Mouse (Mus musculus) right cerebral cortex, postnatal 4 days (tissue): ENCODE measurements around the gene Selenop.

Source experiments
- DNase-seq: peaks from one replicate; pipeline ENCODE4 v3.0.0-alpha.2; 2022

The Selenop gene

DNA sequence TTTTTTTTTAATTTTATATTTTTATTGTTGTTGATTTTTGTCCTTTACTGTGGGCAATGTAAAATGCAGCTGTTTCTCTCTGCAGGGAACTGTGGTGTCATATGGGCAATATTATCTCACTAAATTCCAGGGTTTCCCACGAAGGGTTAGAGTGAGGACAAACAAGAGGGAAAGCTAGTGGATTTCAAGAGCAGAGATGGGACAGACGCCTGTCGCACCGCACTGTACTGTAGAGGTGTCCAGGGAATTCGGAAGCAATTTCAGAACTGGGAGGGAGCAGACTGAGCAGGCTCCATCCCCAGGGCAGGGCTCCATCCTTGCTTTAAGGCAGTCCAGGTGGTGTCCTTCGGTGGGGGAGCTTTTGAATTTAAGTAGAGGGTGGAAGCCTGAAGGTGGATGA, 2.9 kb downstream of the Selenop start:
- DNase-seq, result no peak

DNA sequence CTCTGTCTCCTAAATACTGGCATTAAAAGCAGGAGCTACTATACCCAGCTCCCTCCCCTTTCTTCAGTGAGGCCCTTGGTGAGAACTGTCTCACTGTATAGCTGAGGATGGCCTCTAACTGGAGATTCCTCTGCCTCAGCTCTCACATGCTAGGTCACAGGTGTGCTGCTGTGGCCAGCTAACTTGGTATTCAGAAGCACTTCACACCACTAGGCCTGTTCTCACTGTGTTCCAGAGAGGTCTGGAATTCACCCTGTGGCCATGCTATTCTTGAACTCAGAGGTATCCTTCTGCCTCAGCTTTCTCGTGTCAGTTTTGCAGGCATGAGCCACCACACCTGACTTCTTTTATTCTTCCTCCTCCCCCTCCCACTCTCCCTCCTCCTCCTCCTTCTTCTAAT, 4.8 kb downstream of the Selenop start:
- no peak for DNase-seq

DNA sequence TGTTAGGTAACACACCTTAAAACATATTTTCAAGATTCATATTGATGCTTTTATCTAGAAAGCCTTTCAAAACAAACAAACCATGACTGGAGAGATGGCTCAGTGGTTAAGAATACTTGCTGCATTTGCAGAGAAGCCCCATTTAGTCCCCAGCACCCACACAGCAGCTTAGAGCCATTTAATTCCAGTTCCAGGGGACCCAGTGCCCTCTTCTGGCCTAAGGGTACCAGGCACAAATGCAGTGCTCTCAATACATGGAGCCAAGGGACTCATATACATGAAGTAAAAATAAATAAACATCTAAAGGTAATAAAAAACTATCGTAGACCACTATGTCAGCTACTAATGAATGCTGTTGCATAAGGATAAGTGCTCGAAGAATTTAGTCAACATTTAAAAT, 9.0 kb downstream of the Selenop start:
- DNase-seq, result no peak

DNA sequence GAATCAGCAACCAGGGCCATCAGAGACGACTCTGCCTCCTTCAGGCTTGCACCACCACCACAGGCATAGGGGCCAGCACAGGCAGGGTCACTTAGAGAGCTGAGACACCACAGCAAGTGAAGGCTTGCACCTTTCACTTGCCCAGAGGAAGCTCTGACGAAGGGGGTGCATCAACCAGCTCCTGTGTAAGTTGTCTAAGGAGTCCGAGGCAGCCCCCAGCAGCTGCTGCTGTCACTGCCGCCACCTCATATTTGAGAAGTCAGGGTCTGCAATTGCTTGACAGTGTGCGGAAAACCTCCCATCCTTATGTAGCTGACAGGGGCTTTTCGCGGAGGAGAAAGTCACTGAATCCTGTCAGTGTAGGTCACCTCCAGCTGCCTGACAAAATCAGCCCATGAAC, 10.9 kb downstream of the Selenop start:
- DNase-seq, result no peak

DNA sequence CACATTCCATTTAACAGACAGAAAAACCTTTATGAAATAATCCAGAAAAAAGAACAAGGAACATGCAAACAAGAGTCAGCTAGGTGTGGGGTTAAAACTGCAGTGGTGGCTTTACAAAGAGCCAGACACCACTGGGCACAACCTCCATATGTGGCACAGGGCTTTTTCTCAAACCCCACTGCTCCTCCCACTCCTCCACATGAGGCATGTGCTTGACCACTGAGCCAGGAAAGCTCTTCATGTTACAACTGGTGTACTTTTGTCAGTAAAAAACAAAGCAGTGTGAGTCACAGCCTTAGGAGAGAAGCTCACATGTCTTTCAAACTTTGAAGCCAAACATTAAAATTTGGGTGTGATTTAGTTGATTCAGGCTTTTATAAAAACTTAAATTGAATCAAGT, 12.9 kb downstream of the Selenop start:
- DNase-seq, result no peak

DNA sequence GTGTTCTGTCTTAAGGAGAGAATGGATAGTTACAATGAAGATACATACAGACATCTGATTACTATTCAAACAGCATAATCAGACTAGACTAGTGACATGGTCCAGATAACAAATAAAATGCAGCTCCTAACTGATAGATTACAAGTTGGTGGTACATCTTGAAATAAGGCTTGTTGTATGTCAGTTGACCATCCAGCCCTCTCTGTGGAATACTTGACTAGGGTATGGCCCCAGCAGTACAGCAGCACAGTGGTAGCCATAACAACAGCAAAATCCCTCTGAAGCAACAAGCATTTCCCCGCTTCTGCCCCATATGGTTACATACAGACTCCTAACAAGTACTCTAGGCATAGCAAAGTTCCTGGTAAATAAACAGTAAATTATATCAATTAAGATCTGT, 13.4 kb downstream of the Selenop start:
- DNase-seq, result no peak

DNA sequence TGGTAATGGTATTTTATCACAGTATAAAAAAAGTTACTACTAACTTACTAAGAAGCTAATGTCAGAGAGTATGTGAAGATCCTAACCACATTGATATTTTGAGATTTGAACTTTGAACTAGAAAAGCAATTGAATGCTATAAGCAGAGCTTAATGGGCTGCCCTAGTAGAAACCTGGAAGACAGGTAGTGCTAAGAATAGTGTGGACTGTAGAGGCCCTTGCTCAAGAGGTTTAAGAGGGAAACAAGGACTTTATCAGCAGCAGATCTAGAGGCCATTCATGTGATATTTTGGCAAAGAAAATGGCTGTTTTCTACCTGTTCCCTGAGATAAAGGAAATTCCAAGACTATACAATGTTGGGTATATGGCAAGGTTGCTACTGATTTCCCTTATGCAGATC, 17.7 kb downstream of the Selenop start:
- no peak for DNase-seq

DNA sequence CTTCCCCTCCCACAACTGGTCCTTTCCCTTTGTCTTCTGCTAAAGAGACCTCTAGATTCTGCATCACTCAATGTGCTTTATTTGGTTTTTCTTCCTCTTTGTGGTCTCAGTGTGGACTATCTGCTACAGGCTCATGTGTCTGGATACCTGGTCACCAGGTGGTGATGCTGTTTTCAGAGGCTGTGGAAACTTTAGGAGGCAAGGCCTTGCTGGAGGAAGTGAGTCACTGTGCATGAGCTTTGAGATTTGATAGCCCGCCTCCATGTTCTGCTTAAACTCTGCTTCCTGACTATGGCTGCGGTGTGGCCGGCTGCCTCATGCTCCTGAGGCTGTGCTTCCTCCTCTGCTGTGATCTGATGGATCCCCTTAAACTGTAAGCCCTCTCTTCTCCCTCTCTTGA, 22.1 kb downstream of the Selenop start:
- no peak for DNase-seq

DNA sequence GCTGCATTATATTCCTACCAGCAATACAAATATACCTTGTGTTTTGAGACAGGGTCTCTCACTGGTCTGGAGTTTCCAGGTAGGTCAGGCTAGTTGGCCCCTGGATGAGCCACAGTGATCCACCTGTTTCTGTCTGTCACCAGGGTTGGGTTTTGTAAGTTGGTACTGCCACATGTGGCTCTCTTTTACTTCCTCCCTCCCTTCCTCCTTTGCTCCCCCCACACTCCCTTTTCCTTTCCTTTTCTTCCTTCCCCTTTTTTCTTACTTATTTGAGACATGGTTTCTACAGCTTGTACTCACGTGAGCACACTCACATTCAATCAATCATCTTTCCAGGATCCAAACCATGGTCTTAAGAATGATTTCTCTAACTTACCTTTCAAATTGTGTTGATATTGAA, 25.1 kb downstream of the Selenop start:
- DNase-seq, result no peak

DNA sequence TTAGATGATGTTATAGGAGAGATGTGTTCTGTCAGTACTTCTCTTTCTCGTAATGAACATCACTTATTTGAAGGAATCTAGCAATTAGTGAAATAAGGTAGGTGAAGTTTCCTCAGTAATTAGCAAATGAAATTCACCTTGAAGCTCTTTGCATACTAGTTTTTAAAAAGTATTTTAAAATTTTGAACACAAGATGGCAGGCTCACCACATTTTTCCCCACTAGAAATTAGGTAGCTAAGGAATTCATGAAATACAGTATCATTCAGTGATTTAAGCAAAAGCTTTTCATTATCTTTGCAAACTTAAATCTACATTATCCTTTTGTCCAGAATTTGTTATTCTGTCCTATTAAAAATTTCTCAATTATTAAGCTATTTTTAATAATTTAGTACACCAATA, 27.6 kb downstream of the Selenop start:
- no peak for DNase-seq

DNA sequence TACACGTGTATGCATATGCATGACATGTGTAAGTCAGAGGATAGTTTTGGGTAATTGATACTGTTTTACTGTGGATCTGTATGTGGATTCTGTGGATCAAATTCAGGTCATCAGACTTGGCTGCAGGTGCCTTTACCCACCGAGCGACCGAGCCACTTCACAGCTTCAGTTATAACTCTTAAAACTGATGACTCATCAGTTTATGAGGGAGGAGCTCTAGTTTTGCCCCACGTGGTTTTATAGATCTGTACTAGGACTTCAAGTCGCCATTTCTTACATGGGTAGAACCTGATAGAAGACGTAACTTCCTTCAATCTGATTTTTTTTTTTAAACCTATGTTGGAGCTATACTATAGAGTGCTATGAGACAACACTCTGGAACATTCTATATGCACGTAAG, 29.3 kb downstream of the Selenop start:
- DNase-seq, result no peak

DNA sequence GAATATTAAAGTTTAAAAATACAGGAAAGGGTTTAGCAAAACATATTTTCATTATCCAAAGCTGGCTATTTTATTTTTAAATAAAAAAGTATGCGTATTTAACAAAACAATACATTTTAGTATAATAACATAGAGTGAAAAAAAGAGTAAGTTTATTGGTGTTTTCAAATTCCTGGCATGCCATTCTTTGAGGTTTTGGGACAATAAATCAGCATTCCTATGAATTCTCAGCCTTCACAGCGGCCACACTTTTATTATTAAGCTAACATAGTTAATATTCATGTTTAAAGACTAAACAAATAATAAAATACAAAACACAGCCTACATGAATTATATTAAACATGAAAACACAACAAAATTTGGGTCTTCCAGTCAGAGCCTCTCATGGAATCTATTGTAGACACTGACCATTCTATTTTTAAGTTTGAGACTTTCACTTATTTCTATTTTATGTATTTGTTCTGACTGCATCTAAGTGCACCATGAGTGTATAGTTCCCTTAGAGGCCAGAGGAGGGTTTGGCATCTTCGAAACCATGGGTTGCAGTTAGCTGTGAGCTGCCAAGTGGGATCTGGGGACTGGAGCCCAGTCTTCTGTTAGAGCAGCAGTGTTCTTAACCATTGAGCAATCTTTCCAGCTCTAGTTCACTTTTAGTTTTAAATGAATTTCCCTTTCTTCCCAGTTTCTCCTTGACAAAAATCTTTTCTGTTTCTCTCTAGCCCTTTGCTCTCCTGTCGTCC, 32.2 kb downstream of the Selenop start:
- no peak for DNase-seq

DNA sequence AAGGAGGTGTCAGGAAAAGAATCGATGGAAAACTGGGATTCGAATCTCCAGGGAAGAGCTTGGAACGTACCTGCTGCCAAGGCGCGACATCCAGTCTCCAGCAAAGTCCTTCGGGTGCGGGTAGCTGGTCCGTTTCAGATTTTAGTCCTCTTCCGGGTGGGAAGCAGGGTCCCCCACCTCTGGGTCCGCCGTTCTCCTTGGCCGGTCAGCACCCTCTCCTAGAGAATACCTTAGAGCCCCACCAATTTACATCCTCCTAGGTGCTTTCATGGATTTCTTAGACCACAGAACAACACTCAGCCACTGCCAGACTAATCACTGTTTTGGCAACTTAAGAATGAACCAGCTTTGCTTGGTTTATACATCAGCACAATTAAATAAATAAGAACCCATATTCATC, 35.1 kb downstream of the Selenop start, which contains the start of gene Ccdc152:
Gene Ccdc152 (minus strand): TSS at position 101 of the 400 bp plus-strand sequence.
- no peak for DNase-seq

DNA sequence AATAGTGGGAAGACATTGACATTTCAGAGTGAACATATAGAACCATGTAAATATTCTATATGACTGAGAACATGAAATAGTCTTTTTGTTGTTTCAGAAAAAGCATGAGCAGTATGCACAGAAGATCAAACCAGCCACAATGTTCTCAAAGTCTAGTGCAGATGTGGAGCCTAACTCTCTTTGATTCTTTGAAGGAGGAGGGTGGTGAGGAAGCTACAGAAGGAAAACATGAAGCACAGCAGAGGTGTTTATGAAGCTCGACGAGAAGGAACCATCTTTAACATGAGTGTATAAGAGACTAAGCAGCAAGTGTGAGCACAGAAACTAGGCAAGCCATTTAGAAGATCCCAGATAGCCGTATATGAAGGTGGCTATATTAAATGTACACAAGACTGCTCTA, 41.5 kb downstream of the Selenop start:
- DNase-seq, result no peak

DNA sequence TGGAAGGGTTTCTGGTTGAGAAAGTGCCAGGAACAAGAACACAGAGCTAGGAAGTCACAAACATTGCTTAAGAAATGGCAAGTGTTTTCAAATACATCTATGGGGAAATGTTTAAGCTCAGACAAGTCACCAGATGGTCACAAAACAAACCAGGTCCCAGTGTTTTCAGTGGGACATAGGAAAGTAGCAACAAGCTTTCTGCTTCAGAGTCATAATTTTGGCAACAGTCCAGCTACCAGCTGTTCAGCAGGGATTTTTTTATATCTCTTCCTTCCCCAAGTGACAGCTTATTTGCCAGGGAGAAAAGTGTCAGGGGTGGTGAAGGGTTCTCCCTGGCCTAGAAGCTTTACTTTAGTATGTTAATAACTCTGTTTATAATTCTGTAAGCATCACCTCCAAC, 44.6 kb downstream of the Selenop start:
- no peak for DNase-seq

DNA sequence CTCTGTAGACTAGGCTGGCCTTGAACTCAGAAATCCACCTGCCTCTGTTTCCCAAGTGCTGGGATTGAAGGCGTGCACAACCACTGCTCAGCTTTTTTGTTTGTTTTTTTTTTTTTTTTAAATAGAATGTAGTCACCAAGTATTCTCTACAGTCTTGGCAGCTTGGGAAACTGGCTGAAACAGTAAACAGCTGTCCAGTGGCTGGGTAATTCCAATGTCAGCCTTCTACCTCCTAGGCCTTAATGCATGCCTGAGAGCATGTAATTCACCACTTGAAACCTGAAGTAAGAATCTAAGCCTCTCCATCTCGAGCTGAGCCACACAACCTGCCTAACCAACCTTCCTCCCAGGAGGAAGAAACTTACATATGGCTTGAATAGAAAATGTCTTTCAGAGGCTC, 48.3 kb downstream of the Selenop start:
- DNase-seq, result no peak

DNA sequence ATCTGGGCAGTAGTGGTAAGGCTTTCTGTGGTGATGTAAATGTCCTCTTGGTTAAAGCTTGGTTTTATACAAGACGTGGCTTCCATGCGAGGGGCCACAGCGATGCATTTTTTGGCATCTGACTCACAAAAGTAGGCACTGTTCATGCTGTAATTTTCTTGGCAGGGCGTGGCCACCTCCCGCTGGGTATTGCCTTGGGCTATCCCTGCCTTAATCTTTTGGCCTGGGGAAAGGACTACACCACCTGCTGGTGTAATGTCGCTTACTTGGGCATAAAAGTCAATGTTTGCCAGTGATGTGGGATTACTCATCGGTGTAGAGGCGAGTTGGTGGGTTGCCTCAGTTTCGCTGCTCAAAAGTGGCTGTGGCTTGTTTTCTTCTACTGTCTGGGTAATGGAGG, 51.6 kb downstream of the Selenop start:
- DNase-seq, result no peak

DNA sequence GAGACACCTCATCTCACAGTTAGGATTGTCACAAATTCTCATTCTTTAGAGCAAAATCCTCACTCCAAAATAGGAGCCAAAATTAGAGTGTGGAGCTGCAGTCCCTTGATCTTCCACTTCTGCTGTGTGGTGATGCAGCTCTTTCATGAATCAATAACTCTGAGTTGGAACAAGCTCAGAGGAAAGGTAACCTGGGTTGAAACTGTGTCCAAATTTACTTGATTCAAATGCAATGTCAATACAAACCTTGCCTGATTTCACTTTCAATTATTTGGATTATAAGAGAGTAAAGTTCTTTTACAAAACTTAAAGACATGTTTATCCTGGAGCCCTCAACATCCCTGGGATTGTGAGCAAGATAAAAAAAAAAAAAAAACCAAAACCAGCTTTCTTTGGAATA, 54.7 kb downstream of the Selenop start:
- DNase-seq, result no peak
